Mouse (Mus musculus) spleen, adult 18-20 months (tissue): Measurements from ENCODE around the gene Fbxl19.
A peak's percentile ranks its signal among the peaks of the same experiment; 100 is the strongest.

Source experiments
- DNase-seq, 2 experiments: peaks; one replicate each; pipeline ENCODE4 v3.0.0; 2022; ENCODE audit warnings: mixed read lengths in 2 of 2

The Fbxl19 gene

DNA sequence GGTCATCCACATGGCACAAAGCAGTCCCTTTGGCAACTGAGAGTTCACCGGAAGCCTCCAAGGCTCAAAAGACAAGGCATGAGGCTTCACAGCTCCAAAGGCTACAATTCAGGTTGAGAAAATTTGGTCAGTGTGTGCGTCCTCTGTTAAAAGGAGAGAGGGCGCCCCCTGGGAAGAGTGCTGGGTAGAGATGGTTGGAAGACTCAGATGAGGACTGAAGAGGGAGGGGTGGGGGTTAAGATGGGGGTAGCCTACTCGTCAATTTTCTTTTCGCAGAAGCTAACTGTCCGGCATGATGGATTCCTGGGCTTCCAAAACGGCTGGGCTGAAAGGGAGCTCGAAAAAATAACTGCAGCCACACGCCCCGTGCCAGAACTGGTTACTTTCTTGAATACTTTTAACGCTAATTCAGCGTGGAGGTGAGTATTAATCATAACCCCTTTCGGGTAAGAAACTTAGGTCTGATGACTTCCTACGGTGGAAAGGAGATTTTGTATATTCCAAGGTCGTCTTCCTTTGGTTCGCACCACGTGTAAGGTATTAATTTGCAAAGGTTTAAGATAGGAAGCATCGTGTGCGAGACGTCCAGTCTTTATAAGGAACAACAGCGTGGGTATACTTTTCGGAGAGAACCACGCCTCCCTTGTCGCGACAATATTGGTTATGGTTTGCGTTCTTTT is at the start of gene Fbxl19:
Gene Fbxl19 (plus strand): TSS at position 178 of the 680 bp plus-strand sequence.
- peak; percentile 50 to 72 for DNase-seq

DNA sequence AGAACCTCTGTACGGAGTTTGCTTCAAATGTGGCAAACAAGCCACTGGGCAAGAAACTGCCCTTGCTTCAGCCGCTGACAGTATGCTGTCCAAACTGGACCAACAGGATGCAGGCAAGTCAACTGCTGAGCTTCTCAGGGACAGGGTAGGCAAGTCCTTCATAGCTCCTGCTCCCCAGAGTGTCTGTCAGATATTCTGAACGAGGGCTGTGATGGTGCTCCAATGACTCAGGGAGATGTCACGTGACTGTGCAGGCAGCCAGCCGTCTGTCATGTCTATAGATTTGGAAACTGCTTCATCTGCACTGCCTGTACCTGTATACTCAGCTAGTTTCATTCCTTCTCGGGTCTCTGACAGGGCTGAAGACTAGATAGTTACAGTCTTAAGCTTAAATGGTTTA is 45.4 kb upstream of the Fbxl19 start:
- no peak for DNase-seq

DNA sequence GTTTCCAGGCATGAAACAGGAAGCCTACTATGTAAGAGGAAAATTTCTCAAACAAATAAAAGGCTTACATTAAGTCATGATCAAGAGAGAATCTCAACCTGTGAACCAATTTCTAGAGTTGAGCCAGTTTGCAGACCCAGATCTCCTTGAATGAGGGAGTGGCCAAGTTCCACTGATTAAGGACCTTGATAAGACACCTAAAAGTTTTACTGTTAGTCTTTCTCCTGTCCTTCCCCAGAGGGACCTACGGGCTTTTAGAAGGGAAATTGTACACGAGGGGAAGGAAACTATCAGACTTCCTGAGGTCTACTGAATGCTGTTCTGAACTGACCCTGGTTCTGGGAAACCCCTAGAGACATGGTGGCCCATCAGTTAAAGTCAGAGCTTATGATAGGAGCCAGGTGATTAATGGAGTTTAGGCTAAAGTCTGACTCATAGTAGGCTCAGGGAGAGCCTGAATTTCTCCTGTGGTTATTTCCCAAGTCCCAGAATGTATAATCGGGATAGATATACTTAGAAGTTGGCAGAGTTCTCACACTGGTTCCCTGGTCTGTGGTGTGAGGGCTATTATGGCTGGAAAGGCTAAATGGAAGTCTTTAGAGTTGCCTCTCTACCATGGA is 43.5 kb upstream of the Fbxl19 start:
- no peak for DNase-seq

DNA sequence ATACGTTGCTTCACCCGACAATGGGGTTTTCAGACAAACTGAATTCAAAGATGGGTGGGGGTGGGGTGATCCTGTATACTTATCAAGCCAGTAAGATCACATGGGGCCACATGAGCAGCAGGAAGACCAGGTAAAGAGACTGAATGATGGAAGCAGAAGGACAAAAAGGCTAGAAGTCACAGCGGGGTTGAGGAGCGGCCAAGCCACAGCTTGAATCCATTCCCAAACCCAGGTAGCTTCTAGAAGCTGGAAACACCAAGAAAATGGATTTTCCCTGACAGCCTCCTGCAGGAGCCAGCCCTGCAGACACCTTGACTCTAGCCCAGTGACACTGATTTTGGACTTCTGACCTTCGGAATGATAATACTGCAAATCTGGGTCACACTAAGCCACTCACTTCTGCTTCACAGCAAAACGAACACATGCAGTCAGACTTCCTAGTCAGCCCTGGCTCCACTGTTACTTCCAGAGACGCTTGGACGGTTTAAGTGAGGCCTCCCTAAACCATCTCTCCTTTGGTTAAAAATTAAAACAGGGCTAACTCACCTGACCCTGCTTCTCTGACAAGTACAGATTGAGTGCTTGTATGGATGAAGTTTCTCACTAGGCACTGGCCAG is 40.7 kb upstream of the Fbxl19 start:
- no peak for DNase-seq

DNA sequence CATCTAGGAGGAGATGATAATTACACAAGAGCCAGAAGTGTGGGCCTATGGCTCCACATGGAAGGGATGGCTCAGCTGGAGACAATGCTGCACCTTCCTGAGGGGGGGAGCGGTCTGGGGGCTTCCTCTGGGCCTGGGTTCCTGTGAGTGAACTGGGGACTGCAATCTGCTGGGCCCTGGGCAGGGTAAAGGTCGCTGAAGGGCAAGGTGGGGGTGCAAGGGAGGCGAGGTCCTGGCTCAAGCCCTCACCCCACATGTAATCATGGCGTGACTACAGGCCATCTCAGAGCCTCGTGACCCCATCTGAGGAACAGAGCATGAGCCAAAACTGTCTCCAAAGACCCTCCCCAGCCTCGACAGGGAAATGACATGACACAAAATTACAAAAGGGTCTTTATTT is 39.7 kb upstream of the Fbxl19 start:
- no peak for DNase-seq

DNA sequence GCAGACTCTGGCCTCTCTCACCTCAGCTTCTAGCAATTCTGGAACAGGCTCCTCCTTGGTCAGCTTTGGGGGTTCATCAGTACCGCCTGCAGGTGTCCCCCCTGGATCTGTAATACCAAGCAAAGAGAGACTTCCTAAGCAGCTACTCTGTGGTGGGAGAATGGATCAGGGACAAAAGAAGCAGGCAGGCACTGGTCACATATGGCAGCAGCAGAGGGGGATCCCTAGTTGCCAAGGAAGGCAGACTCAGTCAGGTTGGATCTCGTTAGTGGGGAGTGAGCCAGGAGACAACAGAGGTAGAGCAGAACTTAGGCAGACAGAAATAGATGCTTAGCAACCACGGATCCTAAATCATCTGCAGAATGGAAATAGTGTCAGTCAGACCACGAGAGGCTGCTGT is 38.6 kb upstream of the Fbxl19 start:
- no peak for DNase-seq

DNA sequence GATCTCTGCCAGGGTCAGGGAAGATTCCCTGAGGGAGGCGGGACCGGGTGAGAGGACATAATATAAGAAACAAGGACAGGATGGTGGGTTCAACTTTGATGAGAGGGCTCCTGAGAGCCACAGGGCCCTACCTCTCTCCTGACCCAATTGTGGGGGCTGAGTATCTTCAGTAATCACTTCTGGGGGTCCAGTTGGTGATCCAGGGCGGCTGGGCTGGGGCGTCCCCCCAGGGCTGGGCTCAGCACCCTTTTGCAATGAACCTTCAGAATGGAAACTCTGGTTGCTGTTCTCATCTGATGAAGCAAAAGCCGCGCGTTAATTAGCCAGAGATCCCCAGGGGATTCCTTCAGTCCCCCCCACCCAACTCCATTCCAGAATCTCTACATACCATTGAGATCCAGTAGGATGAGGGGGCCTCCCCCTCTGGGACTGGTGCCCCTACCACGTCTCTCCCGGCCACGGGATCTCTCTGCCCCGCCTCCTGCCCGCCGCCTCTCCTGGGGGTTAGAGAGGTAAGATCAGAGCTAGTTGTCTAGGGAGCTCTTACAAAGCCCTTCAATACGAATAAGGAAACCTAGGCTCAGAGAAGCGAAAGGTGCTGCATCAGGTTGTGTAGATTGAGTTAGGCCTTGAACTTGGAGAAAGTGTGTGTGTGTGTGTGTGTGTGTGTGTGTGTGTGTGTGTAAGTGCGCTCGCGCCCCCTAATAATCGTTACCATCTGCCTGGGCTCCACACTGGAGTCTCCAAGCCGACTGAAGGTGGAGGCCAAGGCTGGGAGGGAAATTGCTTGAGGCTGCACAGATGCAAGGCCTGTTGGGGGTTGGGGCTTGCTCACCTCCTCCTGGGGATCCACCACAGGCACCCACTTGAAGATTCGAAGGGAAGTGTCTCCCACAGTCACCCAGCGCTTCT is 37.0 kb upstream of the Fbxl19 start:
- peak in 1 of 2 experiments; percentile 10 for DNase-seq

DNA sequence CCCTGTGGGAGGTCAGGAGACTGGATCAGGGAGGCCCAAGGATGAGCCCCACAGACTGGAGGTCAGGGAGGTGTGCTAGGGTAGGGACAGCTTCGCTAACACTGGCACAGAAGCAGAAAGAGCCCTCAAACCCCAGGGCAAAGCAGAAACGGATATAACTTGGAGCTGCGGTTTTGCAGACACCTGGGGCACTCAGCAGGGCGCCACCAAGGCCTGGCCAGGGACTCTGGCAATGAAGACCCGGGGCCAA is 36.5 kb upstream of the Fbxl19 start:
- no peak for DNase-seq

DNA sequence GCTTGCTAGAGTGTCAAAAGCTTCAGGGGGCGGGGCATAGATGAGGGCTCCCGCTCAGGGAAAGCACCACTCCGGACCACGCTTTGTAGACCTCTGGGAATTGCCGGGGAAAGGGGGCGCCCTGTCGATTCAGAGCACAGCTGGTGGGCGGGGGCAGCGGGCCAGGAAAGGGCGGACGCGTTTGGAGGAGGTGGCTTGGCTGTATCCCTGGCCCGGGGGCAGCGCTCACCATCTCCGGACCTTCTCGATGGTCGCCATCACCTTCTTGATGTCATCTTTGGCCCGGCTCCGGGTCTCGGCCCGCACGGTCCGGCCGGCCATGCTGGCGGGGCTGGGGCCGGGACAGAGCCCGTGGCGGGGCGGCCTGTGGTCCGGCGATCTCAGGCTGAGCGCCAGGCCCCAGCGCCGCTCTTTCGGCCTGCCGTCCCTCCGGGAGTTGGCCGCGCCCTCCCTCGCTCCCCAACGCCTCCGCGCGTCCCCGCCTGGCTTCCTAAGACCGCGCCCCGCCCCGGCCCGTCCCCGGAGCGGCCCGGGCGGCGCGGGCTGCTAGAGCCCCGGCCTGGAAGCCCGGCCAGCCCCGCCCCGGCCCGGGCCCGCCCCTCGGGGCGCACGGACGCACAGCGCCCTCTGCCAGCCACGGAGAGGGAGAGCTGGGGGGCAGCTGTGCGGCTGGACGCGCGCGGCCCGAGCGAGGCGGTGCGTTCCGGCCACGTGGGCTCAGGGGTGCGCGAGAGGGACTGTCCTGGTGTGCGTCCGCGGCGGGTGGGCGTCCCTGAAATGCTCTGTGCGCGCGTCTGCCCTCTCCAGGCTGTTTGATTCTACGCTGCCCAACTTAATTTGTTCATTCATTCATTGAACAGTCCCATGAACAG is 35.9 kb upstream of the Fbxl19 start, which contains the start of gene Bcl7c:
Gene Bcl7c (minus strand): TSS at position 727 of the 872 bp plus-strand sequence.
- DNase-seq: peak; percentile 82 to 88

DNA sequence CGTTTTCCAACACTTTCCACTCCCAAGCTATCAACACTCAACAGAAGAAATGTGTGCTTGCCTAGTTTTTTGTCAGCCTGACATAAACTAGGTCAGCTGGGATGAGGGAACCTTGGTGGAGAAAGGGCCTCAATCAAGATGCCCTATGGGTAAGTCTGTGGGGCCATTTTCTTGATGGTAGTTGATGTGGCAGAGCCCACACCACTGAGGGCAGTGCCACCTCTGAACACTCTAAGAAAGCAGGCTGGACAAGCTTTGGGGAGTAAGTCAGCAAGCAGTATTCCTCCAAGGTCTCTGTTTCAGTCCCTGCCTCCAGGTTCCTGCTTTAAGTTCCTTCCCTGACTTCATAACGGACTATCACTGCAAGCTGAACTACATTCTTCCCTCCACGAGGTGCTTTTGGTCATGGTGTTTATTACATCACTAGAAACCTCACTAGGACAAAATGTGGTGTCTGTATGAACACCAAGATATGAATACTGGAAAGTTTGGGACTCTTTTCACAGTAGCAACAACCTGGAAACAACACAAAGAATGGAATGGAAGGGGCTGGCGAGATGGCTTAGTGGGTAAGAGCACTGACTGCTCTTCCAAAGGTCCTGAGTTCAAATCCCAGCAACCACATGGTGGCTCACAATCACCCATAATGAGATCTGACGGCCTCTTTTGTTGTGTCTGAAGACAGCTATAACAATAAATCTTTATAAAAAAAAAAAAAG is 34.9 kb upstream of the Fbxl19 start:
- DNase-seq: no peak

DNA sequence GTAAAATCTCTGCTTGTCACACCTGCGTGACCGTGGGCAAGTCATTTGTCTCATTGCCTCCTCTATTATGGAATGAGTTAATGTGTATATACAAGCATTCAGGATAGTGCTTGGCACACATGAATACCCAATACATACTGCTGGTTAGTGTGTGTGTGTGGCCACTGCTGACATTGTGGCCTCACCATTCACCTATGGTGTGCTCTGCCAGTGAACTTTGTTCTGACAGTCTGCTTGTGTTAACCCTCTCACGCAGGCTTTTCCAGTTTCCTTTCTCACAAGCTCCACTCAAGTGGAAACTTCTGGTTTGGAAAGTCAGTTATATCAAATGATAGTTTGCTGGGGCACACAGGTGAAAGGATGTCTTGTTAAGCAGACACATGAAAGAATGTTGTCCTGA is 33.3 kb upstream of the Fbxl19 start:
- no peak for DNase-seq

DNA sequence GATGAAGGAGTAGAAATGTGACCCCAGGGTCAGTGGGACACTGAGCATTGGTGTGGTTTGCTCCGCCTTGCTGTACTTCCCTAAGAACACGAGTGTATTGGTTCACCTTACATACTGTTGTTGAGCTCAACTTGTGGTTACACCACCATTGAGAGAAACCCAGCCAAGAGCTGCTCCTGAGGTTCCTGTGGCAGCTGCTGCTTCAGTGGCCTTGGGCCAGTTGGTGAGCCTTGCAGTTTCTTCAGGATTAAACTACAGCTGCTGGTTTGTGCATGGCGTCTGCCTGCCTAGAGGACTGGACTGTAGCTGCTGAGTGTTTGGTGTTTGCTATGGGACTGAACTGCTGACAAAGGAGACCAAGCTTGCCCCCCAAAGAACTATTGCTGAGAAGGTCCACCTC is 32.9 kb upstream of the Fbxl19 start:
- DNase-seq: no peak

DNA sequence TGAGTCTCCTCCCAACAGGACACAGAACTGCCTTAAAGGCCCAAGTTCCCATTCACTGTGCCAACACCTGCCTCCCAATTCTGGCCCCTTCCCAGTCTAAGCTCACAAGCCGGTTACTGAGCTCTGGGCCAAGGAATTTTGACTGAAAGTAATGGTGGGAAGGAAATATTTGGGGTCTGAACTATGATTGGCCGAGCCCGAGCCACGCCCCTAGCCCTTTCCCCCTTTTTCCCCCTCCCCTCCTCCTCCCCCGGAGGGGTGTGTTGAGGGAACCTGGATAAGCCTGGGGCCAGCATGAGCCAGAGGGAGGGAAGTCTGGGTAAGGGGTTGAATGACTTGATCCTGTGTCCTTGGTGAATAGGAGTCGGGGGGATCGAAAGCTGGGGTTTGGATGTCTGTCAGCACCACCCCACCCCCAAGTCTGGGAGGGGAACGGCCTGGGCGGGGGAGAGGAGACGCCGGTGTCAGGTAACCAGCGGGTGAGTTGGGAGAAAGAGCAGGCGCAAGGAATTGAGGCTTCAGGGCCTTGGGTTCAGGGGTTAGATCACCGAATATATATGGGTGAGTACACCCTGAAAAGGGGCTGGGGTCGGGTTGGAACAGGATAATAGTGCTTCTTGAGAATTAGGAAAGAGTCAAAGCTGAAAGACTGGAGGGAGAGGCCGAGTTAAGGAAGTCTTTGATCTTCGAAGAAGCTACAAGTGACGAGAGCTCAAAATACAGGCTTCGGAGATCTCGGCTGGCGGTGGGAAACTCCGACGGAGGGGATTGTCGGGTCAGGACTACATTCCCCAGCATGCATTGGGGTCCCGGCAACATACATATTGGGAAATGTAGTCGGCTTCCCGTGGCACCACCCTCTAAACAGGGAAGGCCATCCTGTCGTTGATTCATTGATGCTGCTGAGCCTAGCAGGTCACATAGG is 31.6 kb upstream of the Fbxl19 start, which contains the start of gene Ctf1:
Gene Ctf1 (plus strand): TSS at position 276 of the 925 bp plus-strand sequence.
- DNase-seq: peak; percentile 23 to 52

DNA sequence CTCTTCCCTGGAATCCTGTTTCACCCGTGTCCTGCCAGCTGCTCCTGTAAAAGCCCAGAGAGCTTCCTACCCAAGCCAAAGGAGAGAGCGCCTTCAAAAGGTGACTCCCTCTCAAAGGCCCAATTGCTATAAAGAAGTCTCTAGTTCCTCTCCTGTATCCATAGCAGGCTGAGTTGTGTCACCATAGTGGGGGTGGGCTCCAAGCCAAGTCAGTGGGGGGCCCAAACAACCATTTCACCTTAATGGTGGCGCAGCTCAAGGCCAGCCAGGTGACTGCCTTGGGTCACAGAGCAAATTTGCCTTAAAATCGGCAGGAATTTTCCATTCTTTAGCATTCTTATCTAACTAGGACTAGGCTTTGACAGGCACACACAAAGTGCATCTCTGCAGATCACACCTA is 29.5 kb upstream of the Fbxl19 start:
- DNase-seq: no peak

DNA sequence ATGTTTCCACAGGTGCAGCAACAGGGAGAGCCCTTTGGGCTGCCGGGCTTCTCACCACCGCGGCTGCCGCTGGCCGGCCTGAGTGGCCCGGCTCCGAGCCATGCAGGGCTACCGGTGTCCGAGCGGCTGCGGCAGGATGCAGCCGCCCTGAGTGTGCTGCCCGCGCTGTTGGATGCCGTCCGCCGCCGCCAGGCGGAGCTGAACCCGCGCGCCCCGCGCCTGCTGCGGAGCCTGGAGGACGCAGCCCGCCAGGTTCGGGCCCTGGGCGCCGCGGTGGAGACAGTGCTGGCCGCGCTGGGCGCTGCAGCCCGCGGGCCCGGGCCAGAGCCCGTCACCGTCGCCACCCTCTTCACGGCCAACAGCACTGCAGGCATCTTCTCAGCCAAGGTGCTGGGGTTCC is 27.4 kb upstream of the Fbxl19 start:
- DNase-seq: peak; percentile 39 to 69

DNA sequence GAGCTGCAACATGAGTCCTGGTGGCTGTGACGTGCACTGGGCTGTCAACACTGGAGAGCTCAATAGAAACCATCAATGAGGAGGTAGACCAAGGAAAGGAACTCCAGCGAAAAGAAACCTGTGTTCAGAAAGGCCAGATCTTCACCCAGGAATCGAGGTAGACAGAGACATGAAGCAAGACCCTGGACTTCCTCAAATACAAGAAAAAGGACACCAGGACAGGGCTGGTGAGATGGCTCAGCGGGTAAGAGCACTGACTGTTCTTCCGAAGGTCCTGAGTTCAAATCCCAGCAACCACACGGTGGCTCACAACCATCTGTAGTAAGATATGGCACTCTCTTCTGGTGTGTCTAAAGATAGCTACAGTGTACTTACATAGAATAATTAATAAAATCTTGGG is 26.0 kb upstream of the Fbxl19 start:
- DNase-seq: no peak

DNA sequence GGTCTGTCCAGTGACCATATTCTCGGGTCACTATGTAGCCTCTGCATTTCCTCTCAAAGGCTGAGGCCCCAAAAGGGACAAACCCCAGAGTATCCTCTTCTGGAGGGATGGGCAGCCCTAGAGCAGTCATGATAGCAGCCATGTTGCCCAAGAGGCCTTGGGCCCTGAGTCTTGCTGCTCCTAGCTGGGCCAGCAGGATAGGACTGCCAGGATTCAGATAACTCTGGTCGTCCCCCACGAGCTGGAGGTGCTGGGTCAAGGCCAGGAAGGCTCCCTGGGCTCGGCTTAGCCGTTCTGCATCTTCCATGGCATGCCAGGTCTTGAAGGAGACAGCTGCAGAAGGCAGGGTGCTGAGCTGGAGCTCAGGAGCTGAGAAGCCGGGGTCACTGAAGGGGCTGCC is 25.1 kb upstream of the Fbxl19 start:
- DNase-seq: no peak

DNA sequence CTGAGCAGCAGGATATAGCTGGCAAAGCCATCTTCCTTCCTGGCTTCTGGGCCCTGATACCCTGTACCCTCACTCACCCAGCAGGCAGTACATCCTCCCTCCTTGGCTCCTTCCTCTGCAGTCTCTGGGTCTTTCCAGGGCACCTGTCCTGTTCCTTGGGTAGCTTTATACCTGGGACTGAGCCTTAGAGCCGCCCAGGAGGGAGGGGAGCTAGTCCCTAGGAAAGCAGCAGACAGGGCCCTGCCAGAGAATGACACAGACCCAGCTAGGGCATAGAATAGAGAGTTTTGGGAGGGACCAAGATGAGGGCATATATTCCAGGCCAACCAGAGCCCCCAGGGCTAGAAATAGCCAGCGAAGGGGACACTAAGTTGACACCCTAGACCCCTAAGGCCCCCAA is 18.9 kb upstream of the Fbxl19 start:
- no peak for DNase-seq

DNA sequence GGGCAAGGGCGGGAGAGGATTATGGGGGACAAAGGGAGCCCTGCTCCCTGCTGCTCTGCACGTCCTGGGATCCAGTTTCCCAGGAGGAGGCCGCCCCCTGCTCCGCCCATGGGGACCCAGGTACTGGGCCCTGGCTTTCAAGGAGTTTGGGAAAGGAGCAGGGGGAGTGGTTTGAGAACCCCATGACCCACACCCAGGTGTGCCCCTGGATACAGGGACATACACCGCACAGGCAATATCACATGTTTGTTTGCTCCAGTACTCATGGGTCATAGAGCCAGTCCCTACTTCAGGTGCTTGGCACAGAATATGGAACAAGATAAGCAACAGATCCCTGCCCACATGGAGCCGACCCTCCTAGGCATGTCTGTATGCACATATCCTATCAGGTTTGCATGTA is 18.4 kb upstream of the Fbxl19 start:
- DNase-seq: no peak

DNA sequence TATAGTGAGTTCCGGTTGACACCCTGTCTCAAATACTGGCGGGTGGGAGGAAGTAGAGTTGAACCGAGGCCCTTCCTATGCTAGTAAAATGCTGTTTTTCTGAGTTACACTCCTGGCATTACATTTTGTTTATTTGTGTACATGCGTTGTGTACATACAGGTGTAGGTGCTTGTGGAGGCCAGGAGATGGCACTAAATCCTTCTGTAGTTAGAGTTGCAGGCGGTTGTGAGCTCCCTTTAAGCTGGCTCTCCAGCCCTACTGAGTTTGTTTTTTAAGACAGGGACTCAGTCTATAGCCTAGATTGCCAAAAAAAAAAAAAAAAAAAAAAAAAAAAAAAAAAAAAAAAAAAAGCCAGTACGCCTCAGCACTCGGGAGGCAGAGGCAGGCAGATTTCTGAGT is 16.4 kb upstream of the Fbxl19 start:
- no peak for DNase-seq

DNA sequence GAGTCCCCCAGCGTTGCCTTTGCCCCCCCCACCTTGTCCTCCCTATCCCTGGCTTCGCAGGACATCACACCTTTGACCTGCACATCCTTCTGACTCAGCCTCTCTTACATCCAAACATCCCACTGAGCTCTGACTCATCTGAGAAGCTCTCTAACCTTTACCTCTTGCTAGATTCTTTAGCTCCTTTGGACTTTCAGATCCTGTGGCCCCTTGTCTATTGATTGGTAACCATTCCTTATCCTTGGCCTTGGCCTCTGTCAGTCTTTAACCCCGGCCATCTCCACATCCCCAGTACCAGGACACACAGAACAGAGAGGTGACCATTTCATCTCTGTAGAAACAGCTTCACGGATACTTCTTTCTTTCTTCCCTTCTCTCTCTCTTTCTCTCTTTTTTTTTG is 14.2 kb upstream of the Fbxl19 start:
- no peak for DNase-seq
